Mouse (Mus musculus) liver, embryonic 12.5 days (tissue): ENCODE measurements around the gene Smim7. TPM values are rescaled to one million over a fixed set of nuclear protein-coding genes. Genes with fewer than 3 reads are reported as not detected.

ENCODE experiments used
- ATAC-seq: fragments of 200-750 bp; cut with Nextera tagmentation; 2 replicates; pipeline ENCODE4 v1.8.0; 2017; ENCODE audit warnings: moderate number of reproducible peaks, mild to moderate bottlenecking, moderate library complexity
- H3K27ac ChIP-seq: fragments of 300-500 bp; sonication (generic); 2 replicates; pipeline ENCODE4 v1.5.1; 2016; ENCODE audit warnings: mild to moderate bottlenecking
- H3K27me3 ChIP-seq: fragments of 300-500 bp; sonication (generic); replicated peaks from 2 replicates; pipeline ENCODE4 v1.6.1; 2016; ENCODE audit warnings: mild to moderate bottlenecking, moderate library complexity
- H3K36me3 ChIP-seq: fragments of 300-500 bp; sonication (generic); 2 replicates; pipeline ENCODE4 v1.6.1; 2016; ENCODE audit warnings: mild to moderate bottlenecking, moderate library complexity
- H3K4me1 ChIP-seq: fragments of 300-500 bp; sonication (generic); 2 replicates; pipeline ENCODE4 v1.6.1; 2016
- H3K4me2 ChIP-seq: fragments of 300-500 bp; sonication (generic); 2 replicates; pipeline ENCODE4 v1.6.1; 2016; ENCODE audit warnings: mild to moderate bottlenecking, moderate library complexity
- H3K4me3 ChIP-seq: fragments of 300-500 bp; sonication (generic); 2 replicates; pipeline ENCODE4 v1.5.1; 2016; ENCODE audit warnings: mild to moderate bottlenecking, moderate library complexity
- H3K9ac ChIP-seq: fragments of 300-500 bp; sonication (generic); 2 replicates; pipeline ENCODE4 v1.6.1; 2016; ENCODE audit warnings: mild to moderate bottlenecking, moderate library complexity
- H3K9me3 ChIP-seq: fragments of 300-500 bp; sonication (generic); replicated peaks from 2 replicates; pipeline ENCODE4 v1.6.1; 2016; ENCODE audit warnings: mild to moderate bottlenecking, moderate library complexity
- WGBS: fragments of 180-500 bp; shearing (Covaris S2); methylation state at CpG from one replicate; pipeline ENCODE4 v1.1.7; 2016; ENCODE audit not compliant: insufficient replicate concordance; 5-methylcytosine and 5-hydroxymethylcytosine counted together
- microRNA-seq: library from miRNA; unstranded; fragments of <30 nt; microRNA quantifications from one replicate; pipeline ENCODE4, GENCODE M21; 2017
- polyA plus RNA-seq: library from polyadenylated mRNA; unstranded; fragments of >200 nt; fragmentation: Nextera tagmentation; extraction: Ambion mirVana; gene quantifications from 2 replicates; pipeline ENCODE4 v1.2.1, GENCODE M21; 2016

Gene Smim7
- polyA plus RNA-seq, 1 experiment from 2014 or later, result 55.1 TPM

DNA sequence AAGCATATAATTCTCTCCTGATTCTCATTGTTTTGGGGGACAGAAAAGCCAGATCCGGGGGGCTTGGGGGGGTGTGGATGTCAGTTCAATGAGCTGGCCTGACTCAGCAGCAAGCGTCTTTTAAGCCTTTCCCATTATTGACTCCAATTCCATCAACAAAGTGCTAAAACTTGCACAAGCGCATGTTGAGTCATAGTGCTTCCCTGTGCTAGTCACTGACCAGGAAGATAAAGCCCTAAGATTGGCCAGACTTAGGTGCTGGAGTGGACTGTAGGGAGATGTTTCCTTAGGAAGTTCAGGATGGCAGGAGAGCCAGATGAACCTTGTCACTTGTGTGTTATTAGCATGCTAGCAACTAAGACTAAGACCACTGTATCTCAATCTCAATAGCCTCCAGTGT, 36.0 kb downstream of the Smim7 start:
- Histone ChIP-seq H3K9me3 (no peaks in the 10 kb centered on the region), H3K4me1 (0 out of 2 replicates have a peak, but pooled peaks cover 6% of the 10 kb centered on the region), H3K9ac (no peak overlapping the region), H3K27me3 (no peaks in the 10 kb centered on the region), H3K4me3 (no peak overlapping the region), H3K27ac (no peak overlapping the region), H3K36me3 (peaks cover 3% of the 10 kb centered on the region), H3K4me2 (no peak overlapping the region)
- no peak for ATAC-seq
- WGBS, result 80% methylated on average over 3 of the region's 3 CpGs

DNA sequence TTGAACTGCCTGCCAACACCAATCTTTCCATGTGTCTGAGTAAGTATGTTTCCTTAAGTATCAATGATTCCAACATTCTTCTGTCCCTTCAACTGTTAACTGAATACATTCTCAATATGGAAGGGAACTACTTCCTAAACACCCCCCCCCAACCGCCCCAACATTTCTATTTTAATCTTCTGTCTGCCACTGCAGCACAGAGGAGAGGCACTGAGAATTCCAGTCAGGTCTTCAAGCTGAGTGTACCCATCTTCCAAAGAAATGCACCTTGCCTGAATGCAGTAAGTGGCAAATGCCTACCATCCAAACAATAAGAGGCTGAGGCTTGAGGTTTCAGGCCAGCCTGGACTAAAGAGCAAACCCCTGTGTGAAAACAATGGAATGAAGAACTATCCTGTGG, 38.8 kb downstream of the Smim7 start:
- ATAC-seq, result no peak

GRCm38 (mm10) chr8:72521888-72522287, 49.0 kb downstream of the Smim7 start:
- no peaks in the 10 kb centered on the region for H3K27me3 ChIP-seq
- no peak for ATAC-seq
- H3K36me3 ChIP-seq, result peaks cover 14% of the 10 kb centered on the region
- H3K9me3 ChIP-seq, result no peaks in the 10 kb centered on the region
- no peak overlapping the region for H3K27ac ChIP-seq
- H3K4me3 ChIP-seq, result no peak overlapping the region
- no peak overlapping the region for H3K4me2 ChIP-seq
- no peak overlapping the region for H3K9ac ChIP-seq
- peaks cover 50% of the 10 kb centered on the region for H3K4me1 ChIP-seq

More for the DNA sequence above, 38.8 kb downstream of the Smim7 start:
- Histone ChIP-seq H3K9me3 (no peaks in the 10 kb centered on the region), H3K27ac (no peak overlapping the region), H3K4me1 (no peaks in the 10 kb centered on the region), H3K9ac (no peak overlapping the region), H3K27me3 (no peaks in the 10 kb centered on the region), H3K4me2 (no peak overlapping the region), H3K4me3 (no peak overlapping the region), H3K36me3 (peaks cover 7% of the 10 kb centered on the region)
- WGBS, result 88% methylated on average over 1 of the region's 1 CpGs

- no peaks in the 10 kb centered on the region for H3K27me3 ChIP-seq
- no peak overlapping the region for H3K4me2 ChIP-seq
- H3K9me3 ChIP-seq, result no peaks in the 10 kb centered on the region
- peaks cover 11% of the 10 kb centered on the region; the same call in 1 of the 2 replicates for H3K36me3 ChIP-seq
- H3K9ac ChIP-seq, result no peak overlapping the region
- WGBS, result 53% methylated on average over 7 of the region's 7 CpGs
- no peak overlapping the region; the same call in 1 of the 2 replicates for H3K27ac ChIP-seq
- H3K4me1 ChIP-seq, result peaks cover 60% of the 10 kb centered on the region
- no peak for ATAC-seq
- no peak overlapping the region for H3K4me3 ChIP-seq
These were observed 53.4 kb downstream of the Smim7 start for GRCm38 (mm10) chr8:72517421-72517988.

Small RNA genes within 50 kb of the gene (microRNA-seq; reads per million reads assigned to microRNA genes)
- gene Gm28019, result not detected

Other genes starting within 250 kb of the Smim7 start
- 28.9 and 29.8 TPM in 2 replicates for gene Eps15l1, start 149.6 kb downstream of the Smim7 start, polyA plus RNA-seq
- 1.0 and 1.1 TPM in 2 replicates for gene Calr3, start 127.2 kb downstream of the Smim7 start, polyA plus RNA-seq
- 7.0 and 7.7 TPM in 2 replicates for gene 1700030K09Rik, start 127.2 kb downstream of the Smim7 start, polyA plus RNA-seq
- gene Cherp, start 95.9 kb downstream of the Smim7 start, polyA plus RNA-seq, result 41.6 and 45.0 TPM in 2 replicates
- 17.1 and 17.7 TPM in 2 replicates for gene Slc35e1, start 78.5 kb downstream of the Smim7 start, polyA plus RNA-seq
- gene Med26, start 22.8 kb downstream of the Smim7 start, polyA plus RNA-seq, result 11.3 and 11.6 TPM in 2 replicates
- gene Tmem38a, start 967 bp upstream of the Smim7 start, polyA plus RNA-seq, result 2.5 TPM in 2 replicates
- 0.01 TPM in 1 of 2 replicates, not detected in the other for gene Nwd1, start 75.6 kb upstream of the Smim7 start, polyA plus RNA-seq
- gene Sin3b, start 152.2 kb upstream of the Smim7 start, polyA plus RNA-seq, result 73.0 and 80.0 TPM in 2 replicates
- 6.6 TPM in 2 replicates for gene F2rl3, start 190.8 kb upstream of the Smim7 start, polyA plus RNA-seq